Mouse (Mus musculus): Measurements from ENCODE around the gene Topaz1. TPM values are rescaled to one million over a fixed set of nuclear protein-coding genes. Genes with fewer than 3 reads are reported as not detected.

The Topaz1 gene
- polyA plus RNA-seq (2011; ENCODE audit: insufficient read depth, insufficient read length, low read depth, missing spikeins): 0.19 and 0.26 TPM in 2 replicates

DNA sequence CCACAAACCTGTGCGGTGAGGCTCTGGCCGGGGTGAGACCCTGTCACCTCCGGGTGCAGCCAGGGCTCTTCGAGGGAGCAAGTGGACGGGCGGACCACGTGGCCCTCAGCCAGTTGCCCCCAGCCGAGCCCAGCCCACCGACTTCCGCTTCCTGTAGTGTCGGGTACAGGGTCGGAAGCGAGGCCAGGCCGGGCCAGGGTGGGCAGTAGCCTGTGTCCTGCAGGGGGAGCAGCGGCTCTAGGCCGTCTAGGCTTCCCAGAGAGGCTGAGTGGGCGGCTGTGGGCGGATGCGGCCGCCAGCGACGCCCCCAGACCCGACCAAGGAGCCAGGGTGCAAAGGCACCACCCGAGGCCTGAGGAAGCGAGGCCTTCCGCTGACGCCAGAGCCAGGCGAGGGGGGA is at the start of gene Topaz1:
Topaz1 (plus strand) TSS at position 287 of the 400 bp plus-strand sequence.
- 0 out of 2 replicates have a peak within 1 kb of the TSS, but pooled peaks have one; percentile 1 for H3K9ac ChIP-seq (ENCODE audit: low read depth, poor library complexity, severe bottlenecking)
- H3K9me3 ChIP-seq (replicated peaks; ENCODE audit: control insufficient read depth, insufficient read depth, low read length, poor library complexity, severe bottlenecking): no peaks in the 10 kb centered on the region
- no peak for TF ChIP-seq EP300 (IDR thresholded peaks at IDR 0.05; ENCODE audit: insufficient read depth, low read depth, low read length)
- TF ChIP-seq CTCF (IDR thresholded peaks at IDR 0.05; ENCODE audit: low read depth, low read length): peak; percentile 23
- no peak within 1 kb of the TSS for H3K27ac ChIP-seq (ENCODE audit: insufficient read depth, low read length)
- no peaks in the 10 kb centered on the region for H3K27me3 ChIP-seq (ENCODE audit: control insufficient read depth, insufficient read depth, low read length, poor library complexity, severe bottlenecking)
- H3K36me3 ChIP-seq (ENCODE audit: control insufficient read depth, insufficient read depth, low read length, poor library complexity, severe bottlenecking): no peaks in the 10 kb centered on the region
- H3K4me3 ChIP-seq (ENCODE audit: low read depth, low read length): peak within 1 kb of the TSS; percentile 16; the same call in 1 of the 2 replicates
- H3K4me1 ChIP-seq (ENCODE audit: control insufficient read depth, insufficient read depth, low read length): no peaks in the 10 kb centered on the region

DNA sequence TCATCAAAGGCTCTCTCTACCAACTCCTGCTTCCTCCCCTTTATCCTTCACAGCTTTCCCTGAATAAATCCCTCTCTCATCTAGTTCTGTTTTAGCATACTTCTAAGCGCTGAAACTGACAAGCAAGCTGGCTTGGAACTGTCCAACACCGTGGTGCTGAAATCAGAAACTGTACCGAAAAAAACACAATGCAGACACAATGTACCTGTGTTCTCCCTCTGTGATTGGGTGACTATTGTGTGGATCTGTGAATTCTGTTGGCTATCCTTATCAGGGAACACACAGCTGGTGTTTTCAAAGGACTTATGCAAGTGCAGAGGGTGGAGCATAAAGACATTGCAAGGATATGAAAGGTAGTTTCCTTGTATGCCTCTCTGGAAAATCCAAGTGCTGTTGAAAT is 45.3 kb upstream of the Topaz1 start:
- Histone ChIP-seq H3K27ac (ENCODE audit: insufficient read depth, low read length) (no peak overlapping the region), H3K36me3 (ENCODE audit: control insufficient read depth, insufficient read depth, low read length, poor library complexity, severe bottlenecking) (no peaks in the 10 kb centered on the region), H3K4me3 (ENCODE audit: low read depth, low read length) (no peak overlapping the region), H3K9ac (ENCODE audit: low read depth, poor library complexity, severe bottlenecking) (no peak overlapping the region), H3K4me1 (ENCODE audit: control insufficient read depth, insufficient read depth, low read length) (no peaks in the 10 kb centered on the region), H3K9me3 (replicated peaks; ENCODE audit: control insufficient read depth, insufficient read depth, low read length, poor library complexity, severe bottlenecking) (no peaks in the 10 kb centered on the region), H3K27me3 (ENCODE audit: control insufficient read depth, insufficient read depth, low read length, poor library complexity, severe bottlenecking) (no peaks in the 10 kb centered on the region)
- TF ChIP-seq POLR2A (IDR thresholded peaks at IDR 0.05; ENCODE audit: insufficient read depth, low read length): no peak
- no peak for TF ChIP-seq CTCF (IDR thresholded peaks at IDR 0.05; ENCODE audit: low read depth, low read length)
- TF ChIP-seq EP300 (IDR thresholded peaks at IDR 0.05; ENCODE audit: insufficient read depth, low read depth, low read length): no peak

DNA sequence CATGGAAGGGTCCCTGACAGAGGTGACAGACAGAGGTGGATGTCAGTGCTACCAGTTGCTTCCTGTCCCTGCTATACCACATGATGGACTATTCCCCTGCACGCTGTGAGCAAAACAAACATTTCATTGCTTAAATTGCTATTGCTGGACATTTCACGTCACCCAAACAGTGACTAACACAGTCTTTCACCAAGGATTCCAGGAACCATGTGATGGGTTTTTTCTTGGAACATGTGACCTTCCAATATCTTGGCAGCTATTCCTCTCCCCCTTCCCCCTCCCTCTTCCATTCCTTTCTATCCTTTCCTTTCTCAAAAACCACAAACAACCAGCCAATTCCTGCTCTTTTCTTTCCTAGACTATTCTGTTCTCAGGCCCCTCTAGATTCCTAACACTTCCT is 33.3 kb upstream of the Topaz1 start:
- Histone ChIP-seq H3K4me1 (ENCODE audit: control insufficient read depth, insufficient read depth, low read length) (no peaks in the 10 kb centered on the region), H3K27me3 (ENCODE audit: control insufficient read depth, insufficient read depth, low read length, poor library complexity, severe bottlenecking) (no peaks in the 10 kb centered on the region), H3K36me3 (ENCODE audit: control insufficient read depth, insufficient read depth, low read length, poor library complexity, severe bottlenecking) (no peaks in the 10 kb centered on the region), H3K4me3 (ENCODE audit: low read depth, low read length) (no peak overlapping the region), H3K9me3 (replicated peaks; ENCODE audit: control insufficient read depth, insufficient read depth, low read length, poor library complexity, severe bottlenecking) (no peaks in the 10 kb centered on the region), H3K27ac (ENCODE audit: insufficient read depth, low read length) (no peak overlapping the region), H3K9ac (ENCODE audit: low read depth, poor library complexity, severe bottlenecking) (no peak overlapping the region)
- TF ChIP-seq POLR2A (IDR thresholded peaks at IDR 0.05; ENCODE audit: insufficient read depth, low read length): no peak
- TF ChIP-seq EP300 (IDR thresholded peaks at IDR 0.05; ENCODE audit: insufficient read depth, low read depth, low read length): no peak
- no peak for TF ChIP-seq CTCF (IDR thresholded peaks at IDR 0.05; ENCODE audit: low read depth, low read length)

DNA sequence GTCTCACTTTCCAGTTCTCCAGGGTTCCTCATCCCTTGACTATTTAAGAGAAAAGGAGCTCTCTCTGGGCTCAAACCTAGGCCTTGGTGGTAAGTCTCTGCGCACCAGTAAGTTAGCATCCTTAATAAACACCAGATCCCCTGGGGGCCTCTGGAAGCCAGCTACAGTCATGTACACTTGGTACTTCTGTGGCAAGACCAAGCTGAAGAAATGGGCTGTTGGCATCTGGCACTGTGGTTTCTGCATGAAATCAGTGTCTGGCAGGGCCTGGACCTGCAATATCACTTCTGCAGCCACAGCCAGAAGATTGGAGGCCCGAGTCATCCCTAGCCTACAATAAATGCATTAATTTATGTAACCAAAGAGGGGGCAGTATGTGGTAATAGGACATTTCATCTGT is 32.1 kb upstream of the Topaz1 start:
- no peaks in the 10 kb centered on the region for H3K36me3 ChIP-seq (ENCODE audit: control insufficient read depth, insufficient read depth, low read length, poor library complexity, severe bottlenecking)
- no peak overlapping the region for H3K27ac ChIP-seq (ENCODE audit: insufficient read depth, low read length)
- no peak overlapping the region for H3K9ac ChIP-seq (ENCODE audit: low read depth, poor library complexity, severe bottlenecking)
- no peaks in the 10 kb centered on the region for H3K9me3 ChIP-seq (replicated peaks; ENCODE audit: control insufficient read depth, insufficient read depth, low read length, poor library complexity, severe bottlenecking)
- H3K27me3 ChIP-seq (ENCODE audit: control insufficient read depth, insufficient read depth, low read length, poor library complexity, severe bottlenecking): no peaks in the 10 kb centered on the region
- TF ChIP-seq POLR2A (IDR thresholded peaks at IDR 0.05; ENCODE audit: insufficient read depth, low read length): no peak
- no peak for TF ChIP-seq EP300 (IDR thresholded peaks at IDR 0.05; ENCODE audit: insufficient read depth, low read depth, low read length)
- TF ChIP-seq CTCF (IDR thresholded peaks at IDR 0.05; ENCODE audit: low read depth, low read length): no peak
- H3K4me1 ChIP-seq (ENCODE audit: control insufficient read depth, insufficient read depth, low read length): no peaks in the 10 kb centered on the region
- no peak overlapping the region for H3K4me3 ChIP-seq (ENCODE audit: low read depth, low read length)

DNA sequence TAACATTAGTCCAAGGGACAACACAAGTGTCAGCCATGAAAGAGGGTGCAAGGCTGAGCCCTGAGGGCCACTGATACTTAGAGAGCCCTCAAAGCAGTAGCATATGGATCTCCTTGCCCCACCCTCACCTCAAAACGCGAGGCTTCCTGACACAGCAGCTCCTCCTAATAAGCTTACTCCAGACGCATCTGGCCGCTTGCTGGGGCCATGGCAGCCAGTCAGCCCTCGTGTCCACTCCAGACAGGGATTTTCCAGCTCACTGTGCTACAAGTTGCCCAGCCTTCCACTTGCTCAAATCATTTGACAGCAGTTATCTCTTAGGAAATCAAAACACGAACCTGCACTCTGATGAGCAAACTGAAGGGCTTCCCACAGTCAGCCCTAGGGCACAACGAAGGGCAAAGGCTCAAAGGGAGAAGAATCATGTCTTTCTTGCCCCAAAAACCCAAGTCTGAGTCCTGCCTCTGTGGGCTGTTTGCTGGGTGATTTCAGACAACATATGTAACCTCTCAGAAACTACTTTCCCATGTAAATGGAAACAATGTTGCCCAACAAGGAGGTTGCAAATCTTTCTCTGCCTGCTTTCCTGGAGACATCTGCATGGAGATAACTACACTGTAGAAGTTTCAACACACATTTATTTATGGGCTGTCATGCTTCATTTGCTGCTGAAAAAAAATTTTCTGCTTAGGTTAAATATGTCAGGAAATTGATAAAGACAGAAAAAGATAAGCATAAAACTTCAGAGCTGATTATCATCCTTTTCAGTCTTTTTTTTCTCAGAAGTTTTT is 30.8 kb upstream of the Topaz1 start:
- no peak overlapping the region for H3K4me3 ChIP-seq (ENCODE audit: low read depth, low read length)
- H3K27me3 ChIP-seq (ENCODE audit: control insufficient read depth, insufficient read depth, low read length, poor library complexity, severe bottlenecking): no peaks in the 10 kb centered on the region
- H3K36me3 ChIP-seq (ENCODE audit: control insufficient read depth, insufficient read depth, low read length, poor library complexity, severe bottlenecking): no peaks in the 10 kb centered on the region
- H3K27ac ChIP-seq (ENCODE audit: insufficient read depth, low read length): no peak overlapping the region
- no peaks in the 10 kb centered on the region for H3K4me1 ChIP-seq (ENCODE audit: control insufficient read depth, insufficient read depth, low read length)
- no peak for TF ChIP-seq EP300 (IDR thresholded peaks at IDR 0.05; ENCODE audit: insufficient read depth, low read depth, low read length)
- no peak for TF ChIP-seq CTCF (IDR thresholded peaks at IDR 0.05; ENCODE audit: low read depth, low read length)
- TF ChIP-seq POLR2A (IDR thresholded peaks at IDR 0.05; ENCODE audit: insufficient read depth, low read length): no peak
- no peaks in the 10 kb centered on the region for H3K9me3 ChIP-seq (replicated peaks; ENCODE audit: control insufficient read depth, insufficient read depth, low read length, poor library complexity, severe bottlenecking)
- no peak overlapping the region for H3K9ac ChIP-seq (ENCODE audit: low read depth, poor library complexity, severe bottlenecking)

DNA sequence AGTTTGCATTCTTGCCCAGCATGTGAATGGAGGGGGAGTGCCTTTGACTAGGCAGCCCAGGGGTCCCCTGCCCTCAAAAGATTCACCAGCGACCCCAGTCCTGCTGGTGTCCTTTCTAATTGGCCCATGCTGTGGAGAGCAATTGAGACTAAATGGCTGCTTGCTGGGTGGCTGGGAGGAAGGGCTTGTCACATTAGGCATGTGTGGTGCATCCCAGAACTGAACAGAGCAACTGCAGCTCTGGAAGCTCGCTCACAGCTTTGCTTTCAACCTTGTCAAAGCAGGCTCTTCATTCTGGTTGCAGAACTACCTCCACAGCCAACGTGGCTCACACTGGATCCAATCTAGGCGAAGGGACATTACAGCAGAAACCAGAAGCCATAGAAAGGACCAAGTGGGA is 24.9 kb upstream of the Topaz1 start:
- Histone ChIP-seq H3K4me1 (ENCODE audit: control insufficient read depth, insufficient read depth, low read length) (no peaks in the 10 kb centered on the region), H3K27me3 (ENCODE audit: control insufficient read depth, insufficient read depth, low read length, poor library complexity, severe bottlenecking) (no peaks in the 10 kb centered on the region), H3K36me3 (ENCODE audit: control insufficient read depth, insufficient read depth, low read length, poor library complexity, severe bottlenecking) (no peaks in the 10 kb centered on the region), H3K9me3 (replicated peaks; ENCODE audit: control insufficient read depth, insufficient read depth, low read length, poor library complexity, severe bottlenecking) (no peaks in the 10 kb centered on the region), H3K27ac (ENCODE audit: insufficient read depth, low read length) (no peak overlapping the region), H3K9ac (ENCODE audit: low read depth, poor library complexity, severe bottlenecking) (no peak overlapping the region), H3K4me3 (ENCODE audit: low read depth, low read length) (no peak overlapping the region)
- TF ChIP-seq EP300 (IDR thresholded peaks at IDR 0.05; ENCODE audit: insufficient read depth, low read depth, low read length) (no peak), CTCF (IDR thresholded peaks at IDR 0.05; ENCODE audit: low read depth, low read length) (no peak), POLR2A (IDR thresholded peaks at IDR 0.05; ENCODE audit: insufficient read depth, low read length) (no peak)
